Mouse (Mus musculus): ENCODE results near the gene Stard8.
"Not testable (repeated sequence)": the region's sequence is repeated elsewhere in the genome, so short reads cannot be mapped to it uniquely, and the experiment has no call there.

Stard8 gene

DNA sequence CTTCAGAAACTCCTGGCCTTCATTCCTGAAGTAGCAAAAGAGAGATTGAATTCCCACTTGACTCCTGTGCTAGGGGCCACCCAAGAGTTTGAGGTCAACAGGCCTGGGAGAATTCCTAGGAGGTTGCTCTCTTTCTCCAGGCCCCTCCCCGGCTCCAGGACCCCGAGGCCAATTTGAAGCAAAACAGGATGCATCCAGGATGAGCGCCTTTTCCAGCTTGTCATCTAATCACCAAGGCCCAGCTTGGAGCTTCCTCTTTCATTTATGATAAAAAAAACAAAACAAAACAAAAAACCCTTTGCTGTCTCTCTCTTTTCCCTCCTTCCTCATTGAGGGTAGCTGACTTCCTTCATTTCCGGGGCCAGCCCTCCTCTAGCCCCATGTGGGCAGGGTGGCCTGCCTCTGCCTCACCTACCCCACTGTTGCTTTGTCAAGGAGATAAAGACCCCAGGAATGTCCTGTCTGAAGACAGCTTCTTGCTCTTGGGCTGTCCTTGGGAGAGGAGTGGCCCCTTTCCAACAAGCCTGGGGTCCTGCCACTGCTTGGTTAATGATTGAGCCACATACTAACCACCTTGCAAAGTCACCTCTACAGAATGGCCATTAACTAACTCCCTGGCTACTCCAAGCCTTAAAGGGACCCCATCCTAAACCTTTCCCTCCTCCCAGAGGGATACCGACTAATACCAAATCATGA is 43.5 kb downstream of the Stard8 start:
- DNase-seq (ENCODE audit: low spot score): peak; percentile 9

DNA sequence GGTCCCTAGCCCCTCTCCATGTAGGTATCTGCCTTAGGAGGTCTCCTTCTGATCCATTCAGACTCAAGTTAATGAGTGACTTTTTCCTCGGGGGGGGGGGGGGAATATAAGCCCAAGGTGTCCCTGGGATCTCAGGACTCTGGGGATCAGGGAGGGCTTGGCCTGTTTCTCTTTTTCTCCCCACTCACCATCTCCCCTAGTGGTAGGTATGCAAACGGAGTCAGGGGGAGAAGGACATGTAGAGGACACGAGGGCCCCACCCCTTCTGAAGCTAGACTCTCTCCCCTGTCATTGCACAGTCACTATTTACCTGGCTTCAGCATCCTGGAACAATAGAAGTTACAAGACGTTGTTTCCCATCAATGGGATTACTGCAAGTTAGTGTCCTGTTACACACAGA is 45.1 kb downstream of the Stard8 start:
- no peak for DNase-seq (ENCODE audit: low spot score)

DNA sequence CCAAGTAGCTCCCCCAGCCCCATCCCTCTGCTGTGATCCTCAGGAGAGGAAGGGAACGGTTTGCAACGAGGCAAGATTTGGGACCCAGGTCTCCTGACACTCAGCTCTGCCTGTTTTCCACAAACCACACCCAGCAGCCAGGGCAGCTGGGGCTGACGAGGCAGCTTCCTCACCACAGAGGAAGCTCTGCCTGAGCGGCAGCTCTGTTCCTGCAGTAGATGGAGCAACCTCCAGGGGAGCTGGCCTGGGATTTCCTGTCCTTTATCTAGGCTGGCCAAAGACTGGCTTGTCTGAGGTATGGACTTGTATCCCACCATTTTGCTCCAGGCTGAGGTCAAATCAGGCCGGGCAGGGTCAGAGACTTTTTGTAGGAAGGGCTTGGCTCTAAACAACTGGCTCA is 46.2 kb downstream of the Stard8 start:
- DNase-seq (ENCODE audit: low spot score): no peak

DNA sequence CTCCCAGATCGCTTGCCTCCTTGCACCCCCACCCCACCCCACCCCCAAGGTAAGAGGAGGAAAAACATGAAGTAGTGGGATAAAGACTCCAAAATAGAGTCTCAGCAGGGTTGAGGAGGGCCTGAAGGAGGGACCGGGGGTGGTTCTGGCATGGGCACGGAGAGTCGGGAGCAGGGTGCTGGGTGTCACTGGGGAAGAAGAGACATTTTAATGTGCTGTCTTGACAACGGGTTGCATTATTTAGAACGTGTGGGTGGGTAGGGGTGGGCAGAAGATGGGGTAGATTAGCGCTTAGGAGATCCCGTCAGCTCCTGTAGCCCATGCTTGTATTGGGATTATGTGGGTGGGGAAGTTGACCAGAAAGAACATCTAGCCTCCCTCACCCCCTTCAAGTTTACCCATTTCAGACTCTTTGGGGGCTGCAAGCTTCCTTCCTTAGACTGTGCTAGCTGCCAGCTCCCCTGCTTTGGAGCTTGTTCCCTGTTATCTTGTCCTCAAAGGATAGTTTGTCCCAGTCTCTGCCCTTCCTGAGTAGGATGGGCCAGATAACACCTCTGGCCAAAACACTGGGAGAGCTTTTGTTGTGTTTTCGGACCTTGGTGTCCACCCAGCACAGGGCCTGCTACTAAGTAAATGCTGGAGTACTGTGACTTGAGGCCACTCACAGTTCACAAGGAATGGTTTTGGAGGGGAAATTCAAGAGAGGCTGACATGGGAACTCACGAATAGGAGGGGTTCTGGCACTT is 47.9 kb downstream of the Stard8 start:
- peak; percentile 55 for DNase-seq (ENCODE audit: low spot score)

DNA sequence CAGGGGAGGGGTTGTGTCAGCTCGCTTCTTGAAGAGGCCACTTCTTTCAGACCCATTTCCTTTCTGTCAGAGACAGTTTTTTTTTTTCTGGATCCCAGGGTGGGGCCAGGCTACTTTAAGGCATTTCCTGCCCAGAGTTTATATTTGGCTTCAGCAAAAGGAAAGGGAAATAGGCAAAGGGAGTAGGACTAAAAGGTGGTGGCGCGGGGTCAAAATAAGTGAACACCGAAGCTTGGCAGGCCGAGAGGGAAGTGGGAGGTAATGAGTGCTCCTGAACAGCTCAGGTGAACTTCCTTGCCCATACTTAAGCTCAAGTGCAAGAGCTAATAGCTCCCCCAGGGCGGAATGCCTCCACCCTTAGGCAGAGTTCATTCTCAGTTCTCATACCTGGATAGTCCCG is 49.2 kb downstream of the Stard8 start:
- DNase-seq (ENCODE audit: low spot score): no peak

DNA sequence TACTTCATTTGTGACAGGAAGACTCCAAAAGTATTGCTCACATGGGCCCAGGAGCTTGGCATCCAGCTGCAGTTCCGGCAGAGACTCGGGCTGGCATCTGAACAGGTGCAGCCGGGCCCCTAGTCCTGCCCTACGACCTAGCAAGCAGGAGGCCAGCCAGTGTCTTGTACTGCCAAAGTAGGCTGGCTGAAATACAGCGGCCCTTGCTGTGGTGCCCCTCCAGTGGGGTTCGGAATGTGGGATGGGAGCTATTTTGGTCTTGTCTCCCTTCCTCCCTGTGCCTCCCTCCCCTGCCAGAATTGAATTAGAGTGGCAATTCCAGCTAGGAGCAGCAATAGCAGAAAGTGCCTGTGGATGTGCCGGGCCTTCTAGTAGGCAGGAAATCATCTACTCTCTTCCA is 51.5 kb downstream of the Stard8 start:
- no peak for DNase-seq (ENCODE audit: low spot score)

DNA sequence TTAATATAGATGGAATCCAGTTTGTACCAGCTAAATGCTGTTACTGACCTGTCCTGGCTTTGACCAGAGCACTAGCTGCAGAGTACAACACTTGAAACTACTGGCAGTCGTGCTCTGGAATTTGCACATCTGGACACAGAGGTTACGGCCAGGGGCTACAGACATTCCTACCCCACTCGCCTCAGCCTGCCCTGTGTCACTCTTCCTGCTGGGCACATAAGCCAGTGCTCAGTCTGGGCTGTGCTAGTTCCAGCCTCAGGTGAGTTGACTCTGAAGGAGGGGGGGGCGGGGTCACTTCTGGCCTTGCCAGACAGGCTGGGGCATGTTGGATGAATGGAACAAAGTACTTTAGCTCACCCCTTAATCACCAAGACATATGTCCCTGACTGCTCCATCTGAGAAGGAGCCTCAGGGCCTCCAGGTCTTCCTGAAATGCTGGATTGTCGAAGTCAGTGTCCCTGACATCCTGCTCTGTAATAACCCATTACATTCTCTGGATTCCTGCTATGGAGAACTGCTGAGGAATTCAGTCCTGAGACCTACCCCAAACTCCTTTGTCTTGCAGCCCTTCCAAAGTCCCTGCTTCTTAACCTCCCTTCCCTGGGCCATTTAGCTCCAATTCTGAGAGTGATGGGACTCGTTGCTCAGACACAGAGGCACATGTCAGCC is 54.9 kb downstream of the Stard8 start:
- DNase-seq (ENCODE audit: low spot score): no peak

DNA sequence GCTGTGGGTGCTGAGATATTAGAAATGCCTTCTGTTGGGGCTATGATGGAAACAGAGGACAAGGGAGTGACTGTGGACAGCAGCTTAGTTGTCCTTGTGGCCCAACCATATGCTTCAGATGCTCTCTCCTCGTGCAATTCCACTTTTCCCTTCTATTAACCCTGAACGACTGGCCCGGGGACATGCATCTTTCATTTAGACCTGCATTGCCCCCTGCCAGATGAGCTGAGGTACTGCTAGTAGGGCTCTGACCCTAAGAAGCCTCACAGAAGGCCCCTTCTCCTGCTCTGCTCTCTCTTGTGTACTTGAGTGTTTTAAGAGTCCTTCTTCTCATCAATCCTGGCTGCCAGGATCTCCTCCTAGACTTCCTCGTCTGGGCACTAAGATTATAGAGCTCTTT is 56.1 kb downstream of the Stard8 start:
- no peak for DNase-seq (ENCODE audit: low spot score)

DNA sequence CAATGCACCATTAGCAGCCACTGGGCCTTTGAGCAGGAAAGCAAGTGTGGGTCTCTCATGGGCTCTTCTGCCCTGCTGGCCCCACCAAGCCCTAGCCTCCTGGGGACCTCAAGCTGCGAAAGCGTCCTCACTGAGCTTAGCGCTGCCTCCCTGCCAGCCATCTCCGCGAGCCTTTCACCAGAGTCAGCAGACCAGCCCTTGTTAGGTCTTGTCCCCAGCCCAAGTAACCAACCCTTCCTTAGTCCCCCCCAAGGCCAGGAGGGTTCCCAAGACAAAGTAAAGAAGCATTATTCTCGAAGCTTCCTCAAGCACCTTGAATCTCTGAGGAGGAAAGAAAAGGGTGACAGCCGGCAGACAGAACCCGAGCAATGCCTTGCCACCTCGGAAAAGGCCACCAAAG is 62.5 kb downstream of the Stard8 start:
- DNase-seq (ENCODE audit: low spot score): no peak

DNA sequence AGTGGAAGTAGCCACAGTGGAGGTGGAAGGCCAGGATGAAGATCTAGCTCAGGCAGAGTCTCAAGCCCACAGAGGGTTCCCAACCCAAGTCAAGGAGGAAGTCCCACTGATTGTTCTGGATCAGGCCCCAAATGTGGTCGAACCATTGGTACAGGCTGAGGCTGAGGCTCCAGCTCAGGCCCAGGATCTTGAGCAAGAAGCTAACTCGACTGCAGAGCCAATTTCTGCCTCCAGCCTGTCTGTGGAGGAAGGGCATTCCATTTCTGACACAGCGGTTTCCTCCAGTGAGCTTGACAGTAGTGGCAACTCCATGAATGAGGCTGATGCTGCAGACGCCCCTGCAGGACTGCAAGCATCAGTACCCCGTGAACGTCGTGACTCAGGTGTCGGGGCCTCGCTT is 63.5 kb downstream of the Stard8 start:
- DNase-seq (ENCODE audit: low spot score): no peak

DNA sequence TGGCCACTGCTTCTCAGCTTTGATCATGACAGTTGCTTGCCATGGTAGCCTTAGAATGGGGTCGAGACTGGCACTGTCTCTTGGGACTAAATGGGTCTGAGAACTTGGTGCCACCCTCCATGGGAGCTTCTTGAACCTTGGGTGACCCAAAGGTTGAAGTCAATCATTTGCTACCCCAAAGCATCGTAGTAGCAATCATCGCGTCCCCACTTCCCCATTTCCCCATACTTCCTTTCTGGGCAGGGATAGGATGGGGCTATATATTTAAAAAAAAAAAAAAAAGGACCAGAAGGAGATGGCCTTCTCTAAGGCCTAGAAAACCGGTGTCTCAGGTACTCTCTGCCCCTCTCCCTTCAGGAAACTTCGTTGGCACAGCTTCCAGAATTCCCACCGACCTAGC is 64.2 kb downstream of the Stard8 start:
- DNase-seq (ENCODE audit: low spot score): no peak

DNA sequence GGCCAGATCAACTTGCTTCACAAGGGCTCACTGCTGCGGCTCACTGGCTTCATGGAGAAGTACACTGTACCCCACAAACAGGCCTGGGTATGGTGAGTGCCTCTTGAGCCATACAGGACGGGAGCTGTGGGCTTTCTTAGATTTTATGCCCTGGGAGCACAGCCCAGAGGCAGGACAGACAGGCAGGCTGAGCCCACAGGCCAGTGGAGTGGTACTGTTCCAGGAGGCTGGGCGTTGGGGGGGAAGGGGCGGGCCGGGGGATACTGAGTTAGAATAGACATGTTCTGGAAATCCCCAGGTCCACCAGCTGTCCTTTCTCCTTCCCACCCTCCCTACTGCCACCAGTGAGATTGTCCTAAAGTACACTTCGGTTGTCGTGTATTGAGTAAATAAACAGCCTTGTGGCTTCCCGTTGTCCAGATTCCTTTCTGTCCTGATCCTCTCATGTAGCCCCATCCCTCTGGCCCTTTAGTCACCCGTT is 64.7 kb downstream of the Stard8 start:
- no peak for DNase-seq (ENCODE audit: low spot score)

DNA sequence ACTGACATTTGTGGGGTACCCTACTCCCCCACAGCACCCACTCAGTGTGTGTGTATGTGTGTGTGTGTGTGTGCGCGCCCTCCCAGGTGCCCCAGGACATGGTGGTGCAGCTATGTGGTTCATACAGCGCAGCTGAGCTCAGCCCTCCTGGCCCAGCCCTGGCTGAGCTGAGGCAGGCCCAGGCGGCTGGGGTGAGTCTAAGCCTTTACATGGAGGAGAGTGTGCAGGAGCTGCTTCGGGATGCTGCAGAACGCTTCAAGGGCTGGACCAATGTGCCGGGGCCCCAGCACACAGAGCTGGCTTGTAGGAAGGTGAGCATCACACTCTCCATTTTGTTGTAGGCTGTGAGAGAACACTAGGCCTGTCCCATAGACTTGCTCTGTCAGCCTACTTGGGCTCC is 68.1 kb downstream of the Stard8 start:
- DNase-seq (ENCODE audit: low spot score): no peak

DNA sequence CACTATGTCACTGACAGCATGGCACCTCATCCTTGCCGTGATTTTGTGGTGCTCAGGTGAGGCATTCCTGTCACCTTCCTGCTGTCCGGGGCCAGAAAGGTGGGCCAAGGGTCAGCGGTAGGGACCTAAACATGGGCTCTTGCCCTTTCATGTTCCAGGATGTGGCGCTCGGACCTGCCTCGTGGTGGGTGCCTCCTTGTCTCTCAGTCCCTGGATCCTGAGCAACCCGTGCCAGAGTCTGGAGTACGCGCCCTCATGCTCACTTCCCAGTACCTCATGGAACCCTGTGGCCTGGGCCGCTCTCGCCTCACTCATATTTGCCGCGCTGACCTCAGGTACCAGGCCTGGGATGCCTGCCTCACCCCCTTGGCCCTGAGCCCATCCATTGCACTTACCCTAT is 69.5 kb downstream of the Stard8 start:
- DNase-seq (ENCODE audit: low spot score): no peak

DNA sequence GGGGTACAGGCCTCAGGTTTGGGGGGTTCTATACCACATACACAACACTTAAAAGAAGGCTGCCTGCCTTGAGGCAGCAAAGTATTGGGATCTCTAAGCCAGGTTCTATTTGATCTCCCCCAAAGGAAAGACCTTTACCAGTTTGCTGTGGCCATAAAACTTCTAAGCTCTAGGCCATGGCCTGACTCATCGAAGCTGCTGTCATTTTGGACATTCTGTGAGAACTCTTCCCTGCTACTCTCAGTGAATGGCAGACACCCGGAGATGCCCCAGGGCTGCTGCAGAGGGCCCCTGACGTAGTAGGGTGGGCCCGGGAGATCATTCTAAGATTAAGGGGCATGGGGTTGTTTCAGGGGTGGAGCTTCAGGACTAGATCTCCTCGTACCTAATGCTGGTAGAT is 72.1 kb downstream of the Stard8 start:
- DNase-seq (ENCODE audit: low spot score): no peak

DNA sequence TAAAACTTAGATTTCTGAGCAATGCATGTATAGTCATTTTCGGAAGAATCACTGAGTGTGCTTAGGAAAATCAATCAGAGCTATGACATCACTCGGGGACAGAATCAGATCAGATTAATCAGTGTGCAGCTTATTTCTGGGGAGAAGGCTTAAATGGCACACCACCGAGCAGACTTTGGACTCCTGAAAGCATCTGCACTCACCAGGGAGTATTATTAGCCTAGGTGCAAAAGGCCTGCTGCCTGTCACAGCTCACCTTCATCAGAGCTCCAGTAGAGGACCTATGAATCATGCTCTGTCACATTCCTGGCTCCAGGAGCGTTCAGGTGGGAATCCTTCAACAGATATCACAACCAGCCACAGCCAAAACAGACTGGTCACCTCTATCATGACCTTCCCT is 73.4 kb downstream of the Stard8 start:
- DNase-seq (ENCODE audit: low spot score): no peak

DNA sequence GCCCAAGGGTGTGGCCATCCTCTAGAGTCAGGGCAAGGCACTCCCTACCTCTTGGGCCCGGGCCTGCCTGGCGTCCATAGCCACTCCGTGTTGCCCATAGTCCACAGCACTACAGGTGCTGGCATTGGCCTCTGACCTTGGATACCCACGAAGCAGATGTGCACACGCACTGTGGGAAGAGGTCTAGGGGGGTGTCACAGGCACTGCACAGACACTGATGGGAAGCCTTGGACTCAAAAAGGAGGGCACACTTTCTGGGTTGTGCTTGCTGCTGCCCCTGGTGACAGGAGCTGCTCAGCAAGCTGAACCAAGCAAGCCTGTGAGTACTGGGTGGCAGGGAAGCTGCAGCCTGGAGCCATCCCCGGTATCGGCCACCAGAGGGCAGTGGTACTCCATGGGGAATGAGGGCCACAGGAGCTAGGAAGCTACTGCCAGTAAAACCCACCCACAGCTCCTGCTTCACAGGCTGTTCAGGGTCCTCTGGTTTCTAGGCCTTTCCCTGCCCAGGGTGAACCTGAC is 75.4 kb downstream of the Stard8 start:
- not testable (repeated sequence) for DNase-seq (ENCODE audit: low spot score)

DNA sequence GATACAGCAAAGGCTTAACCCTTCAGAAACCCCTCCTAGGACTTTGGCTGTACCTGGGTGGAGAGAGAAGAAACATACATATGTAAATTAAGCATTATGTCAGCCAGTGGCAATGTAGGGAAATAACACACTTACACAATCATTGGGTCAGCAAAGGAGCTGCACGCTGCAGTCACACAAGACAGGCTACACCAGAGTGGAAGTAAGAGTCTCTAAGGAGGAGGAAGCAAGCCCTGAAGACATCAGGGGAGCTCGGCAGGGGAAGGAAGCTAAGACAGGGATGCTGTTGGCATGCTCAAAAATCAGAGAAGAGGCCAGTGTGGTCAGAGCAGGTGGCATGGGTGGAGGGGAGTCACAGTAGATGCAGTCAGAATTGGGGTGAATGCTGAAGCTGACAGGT is 89.7 kb downstream of the Stard8 start:
- no peak for DNase-seq (ENCODE audit: low spot score)

DNA sequence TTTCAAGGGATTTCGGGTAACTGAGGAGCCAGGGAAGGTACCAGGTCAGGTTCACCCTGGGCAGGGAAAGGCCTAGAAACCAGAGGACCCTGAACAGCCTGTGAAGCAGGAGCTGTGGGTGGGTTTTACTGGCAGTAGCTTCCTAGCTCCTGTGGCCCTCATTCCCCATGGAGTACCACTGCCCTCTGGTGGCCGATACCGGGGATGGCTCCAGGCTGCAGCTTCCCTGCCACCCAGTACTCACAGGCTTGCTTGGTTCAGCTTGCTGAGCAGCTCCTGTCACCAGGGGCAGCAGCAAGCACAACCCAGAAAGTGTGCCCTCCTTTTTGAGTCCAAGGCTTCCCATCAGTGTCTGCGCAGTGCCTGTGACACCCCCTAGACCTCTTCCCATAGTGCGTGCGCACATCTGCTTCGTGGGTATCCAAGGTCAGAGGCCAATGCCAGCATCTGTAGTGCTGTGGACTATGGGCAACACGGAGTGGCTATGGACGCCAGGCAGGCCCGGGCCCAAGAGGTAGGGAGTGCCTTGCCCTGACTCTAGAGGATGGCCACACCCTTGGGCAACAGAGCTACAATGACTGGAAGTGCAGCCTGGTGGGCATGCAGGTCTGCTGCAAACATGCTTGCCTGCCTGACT is 108.2 kb downstream of the Stard8 start:
- not testable (repeated sequence) for DNase-seq (ENCODE audit: low spot score)

DNA sequence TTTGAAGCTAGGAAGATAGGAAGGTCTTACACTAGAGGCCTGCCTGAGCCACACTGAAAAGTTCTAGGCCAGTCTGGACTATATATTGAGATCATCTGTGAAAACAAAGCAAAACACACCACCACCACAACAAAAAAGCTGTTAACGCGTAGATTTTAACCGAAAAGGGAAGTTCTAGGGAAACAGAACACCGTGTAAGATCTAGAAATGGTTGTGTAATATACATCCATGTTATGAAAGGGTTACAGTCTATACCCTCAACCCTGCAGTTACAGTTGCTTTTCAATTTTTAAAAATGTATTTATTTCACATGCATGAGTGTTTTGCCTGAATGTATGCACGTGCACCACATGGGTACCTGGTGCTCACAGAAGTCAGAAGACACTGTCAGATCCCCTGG is 116.5 kb downstream of the Stard8 start:
- no peak for DNase-seq (ENCODE audit: low spot score)
